In the genomic region with DNA sequence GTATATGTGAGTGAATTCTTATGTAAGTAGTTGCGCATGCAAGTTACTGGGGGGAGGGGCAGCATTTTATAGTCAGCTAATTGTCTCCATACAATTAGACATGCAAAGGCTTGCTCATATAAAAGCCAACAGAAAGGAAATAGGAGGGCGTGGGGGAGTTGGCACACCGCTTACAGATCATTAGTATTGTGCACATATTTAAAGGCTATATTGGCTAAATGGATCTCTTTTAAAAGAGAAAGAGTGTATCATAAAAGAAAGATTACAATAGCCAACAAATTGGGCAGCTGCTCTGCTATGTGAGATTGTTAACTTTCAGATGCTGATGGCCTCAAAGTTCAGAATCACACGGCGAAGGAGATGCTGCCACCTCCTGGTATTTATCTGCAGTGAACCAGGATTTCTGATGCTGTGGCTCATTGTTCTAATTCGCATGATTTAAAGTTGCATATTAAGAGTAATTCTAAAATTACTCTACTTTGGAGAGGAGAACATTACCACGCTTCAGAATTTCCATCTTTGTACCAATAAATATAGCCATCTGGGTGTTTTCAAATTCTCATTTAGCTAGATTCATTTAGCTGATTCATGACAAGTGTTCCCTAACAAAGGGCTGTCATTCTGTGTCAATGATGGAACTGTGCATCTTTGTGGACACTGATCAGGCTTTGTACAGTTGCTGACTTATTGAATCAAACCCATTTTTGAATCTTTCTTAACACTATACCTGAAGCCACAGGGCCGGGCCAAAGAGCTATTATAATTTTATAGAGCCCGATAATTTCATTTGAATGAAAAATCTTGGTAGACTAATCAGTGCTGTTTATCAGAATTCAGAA, we compare ENCODE assay signal across 8 mouse cellular contexts.
A peak's percentile ranks its signal among the peaks of the same experiment; 100 is the strongest.
DNase-seq lines count a peak whose midpoint lies in the region; ATAC-seq and TF ChIP-seq lines count a peak whose summit lies in the region.

No protein-coding gene starts in this region.

- intact Hi-C loops in heart, adult 2 months (cut with DNase I) = loop anchor here (1.0 to 5.0 kb wide), 3 partner anchors 157 to 652 kb away; partner anchors contain the start of gene Pdzrn3

- no peaks in the 10 kb centered on the region for H3K79me3 ChIP-seq in C2C12 (ENCODE audit: low read depth)

- H3K4me1 ChIP-seq in heart, adult 2 months (ENCODE audit: control insufficient read depth, insufficient read depth, low read length) = no peaks in the 10 kb centered on the region
- H3K4me1 ChIP-seq in heart, embryonic 12.5 days (replicated peaks) = 0 out of 2 replicates have a peak, but pooled peaks cover 3% of the 10 kb centered on the region
- peaks cover 1% of the 10 kb centered on the region; the same call in 1 of the 2 replicates for H3K4me1 ChIP-seq in cortical plate, adult 2 months (ENCODE audit: control insufficient read depth, insufficient read depth, low read length)
- H3K4me1 ChIP-seq in hindbrain, embryonic 16.5 days (ENCODE audit: control insufficient read depth, insufficient read depth, low read depth, low read length) = 0 out of 2 replicates have a peak, but pooled peaks cover 2% of the 10 kb centered on the region
- no peaks in the 10 kb centered on the region for H3K4me1 ChIP-seq in lung, postnatal 0 days (ENCODE audit: insufficient read depth, low read depth, low read length)
- H3K4me1 ChIP-seq in stomach, postnatal 0 days (replicated peaks; ENCODE audit: control insufficient read depth, insufficient read depth) = no peaks in the 10 kb centered on the region

- H3ac ChIP-seq in C2C12 (ENCODE audit: control insufficient read depth, insufficient read length, low read depth) = no peak overlapping the region

- no peaks in the 10 kb centered on the region for H3K36me3 ChIP-seq in heart, adult 2 months (ENCODE audit: control insufficient read depth, insufficient read depth, low read length)
- H3K36me3 ChIP-seq in heart, embryonic 12.5 days = no peaks in the 10 kb centered on the region
- H3K36me3 ChIP-seq in C2C12 (ENCODE audit: control insufficient read depth, insufficient read depth) = no peaks in the 10 kb centered on the region
- no peaks in the 10 kb centered on the region for H3K36me3 ChIP-seq in hindbrain, embryonic 16.5 days (ENCODE audit: control insufficient read depth, insufficient read depth, low read length)
- no peaks in the 10 kb centered on the region for H3K36me3 ChIP-seq in lung, postnatal 0 days (ENCODE audit: insufficient read depth, low read length)
- no peaks in the 10 kb centered on the region for H3K36me3 ChIP-seq in stomach, postnatal 0 days (ENCODE audit: control insufficient read depth, insufficient read depth, low read length)

- no peak for TF ChIP-seq EP300 in heart, adult 2 months (IDR thresholded peaks at IDR 0.05; ENCODE audit: insufficient read depth, low read depth, low read length)
- no peak for TF ChIP-seq EP300 in lung, postnatal 0 days (IDR thresholded peaks at IDR 0.05)
- no peak for TF ChIP-seq EP300 in stomach, postnatal 0 days (optimal IDR thresholded peaks at IDR 0.05)

- H3K27ac ChIP-seq in heart, adult 2 months = no peak overlapping the region
- H3K27ac ChIP-seq in heart, embryonic 12.5 days (ENCODE audit: poor library complexity, severe bottlenecking) = no peak overlapping the region
- H3K27ac ChIP-seq in cortical plate, adult 2 months (ENCODE audit: insufficient read depth, low read length) = no peak overlapping the region
- H3K27ac ChIP-seq in hindbrain, embryonic 16.5 days (ENCODE audit: low read depth, low read length) = no peak overlapping the region
- H3K27ac ChIP-seq in lung, postnatal 0 days (ENCODE audit: low read length) = no peak overlapping the region
- no peak overlapping the region for H3K27ac ChIP-seq in stomach, postnatal 0 days (replicated peaks)

- H3K9ac ChIP-seq in heart, adult 2 months (ENCODE audit: low read depth, low read length) = no peak overlapping the region
- H3K9ac ChIP-seq in heart, embryonic 12.5 days = no peak overlapping the region
- no peak overlapping the region for H3K9ac ChIP-seq in hindbrain, embryonic 16.5 days (ENCODE audit: low read depth, low read length)
- no peak overlapping the region for H3K9ac ChIP-seq in lung, postnatal 0 days (replicated peaks; ENCODE audit: low read depth)
- no peak overlapping the region for H3K9ac ChIP-seq in stomach, postnatal 0 days (ENCODE audit: low read length)

- no peaks in the 10 kb centered on the region for H3K79me2 ChIP-seq in heart, adult 2 months (replicated peaks; ENCODE audit: control insufficient read depth, insufficient read depth, low read length)
- no peaks in the 10 kb centered on the region for H3K79me2 ChIP-seq in C2C12 (ENCODE audit: control insufficient read depth, insufficient read depth)

- no peaks in the 10 kb centered on the region for H3K9me3 ChIP-seq in heart, embryonic 12.5 days (replicated peaks)
- H3K9me3 ChIP-seq in hindbrain, embryonic 16.5 days (ENCODE audit: control insufficient read depth, low read length) = no peaks in the 10 kb centered on the region
- H3K9me3 ChIP-seq in lung, postnatal 0 days (ENCODE audit: low read length) = no peaks in the 10 kb centered on the region
- H3K9me3 ChIP-seq in stomach, postnatal 0 days (ENCODE audit: control insufficient read depth, low read length) = no peaks in the 10 kb centered on the region

- no peak overlapping the region for H3K4me3 ChIP-seq in heart, adult 2 months
- H3K4me3 ChIP-seq in heart, embryonic 12.5 days = no peak overlapping the region
- no peak overlapping the region for H3K4me3 ChIP-seq in C2C12 (ENCODE audit: insufficient read depth, poor library complexity, severe bottlenecking)
- no peak overlapping the region for H3K4me3 ChIP-seq in cortical plate, adult 2 months (ENCODE audit: insufficient read depth, low read length)
- no peak overlapping the region for H3K4me3 ChIP-seq in hindbrain, embryonic 16.5 days (ENCODE audit: low read length)
- H3K4me3 ChIP-seq in lung, postnatal 0 days (ENCODE audit: low read depth, low read length) = no peak overlapping the region
- no peak overlapping the region for H3K4me3 ChIP-seq in stomach, postnatal 0 days (ENCODE audit: low read depth, low read length)

- H3K4me2 ChIP-seq in heart, embryonic 12.5 days = no peak overlapping the region
- no peak overlapping the region for H3K4me2 ChIP-seq in hindbrain, embryonic 16.5 days (ENCODE audit: low read length)
- no peak overlapping the region for H3K4me2 ChIP-seq in lung, postnatal 0 days (replicated peaks; ENCODE audit: low read depth, low read length)
- no peak overlapping the region for H3K4me2 ChIP-seq in stomach, postnatal 0 days (replicated peaks; ENCODE audit: low read depth)

- no peak for DNase-seq in heart, adult 2 months
- DNase-seq in lung, postnatal 0 days (ENCODE audit: low spot score) = peak; percentile 72
- DNase-seq in stomach, postnatal 0 days (ENCODE audit: low spot score) = no peak

- TF ChIP-seq POLR2A in heart, adult 2 months (IDR thresholded peaks at IDR 0.05; ENCODE audit: insufficient read depth, low read depth, low read length) = no peak
- TF ChIP-seq POLR2A in cortical plate, adult 2 months (IDR thresholded peaks at IDR 0.05; ENCODE audit: extremely low read depth, insufficient read depth, low read length) = no peak

- ATAC-seq in heart, embryonic 12.5 days (ENCODE audit: insufficient number of reproducible peaks, low FRiP score) = no peak
- peak; percentile 61; the same call in 1 of the 2 replicates for ATAC-seq in hindbrain, embryonic 16.5 days
- ATAC-seq in lung, postnatal 0 days = peak; percentile 41; the same call in 1 of the 2 replicates
- no peak for ATAC-seq in stomach, postnatal 0 days (ENCODE audit: low FRiP score, low TSS enrichment)
- no peak for ATAC-seq in megakaryocyte, adult 5-6 weeks (ENCODE audit: poor library complexity, severe bottlenecking)

- 43% methylated on average over 9 of the region's 9 CpGs for WGBS in heart, adult 2 months
- WGBS in heart, embryonic 12.5 days = 53% methylated on average over 9 of the region's 9 CpGs
- 37% methylated on average over 9 of the region's 9 CpGs for WGBS in hindbrain, embryonic 16.5 days
- 47% methylated on average over 9 of the region's 9 CpGs for WGBS in lung, postnatal 0 days
- 48% methylated on average over 9 of the region's 9 CpGs for WGBS in stomach, postnatal 0 days

- H3K27me3 ChIP-seq in heart, adult 2 months (ENCODE audit: control insufficient read depth, insufficient read depth, low read length) = no peaks in the 10 kb centered on the region
- H3K27me3 ChIP-seq in heart, embryonic 12.5 days (replicated peaks) = no peaks in the 10 kb centered on the region
- peaks cover 3% of the 10 kb centered on the region for H3K27me3 ChIP-seq in C2C12 (ENCODE audit: control insufficient read depth, insufficient read depth, insufficient read length)
- H3K27me3 ChIP-seq in hindbrain, embryonic 16.5 days (replicated peaks; ENCODE audit: control insufficient read depth, insufficient read depth, low read length) = no peaks in the 10 kb centered on the region
- H3K27me3 ChIP-seq in lung, postnatal 0 days (replicated peaks; ENCODE audit: insufficient read depth, low read length) = no peaks in the 10 kb centered on the region
- no peaks in the 10 kb centered on the region for H3K27me3 ChIP-seq in stomach, postnatal 0 days (ENCODE audit: control insufficient read depth, insufficient read depth, low read length)

- peak; percentile 86 for TF ChIP-seq CTCF in heart, adult 2 months (IDR thresholded peaks at IDR 0.05)
- TF ChIP-seq CTCF in C2C12 (IDR thresholded peaks at IDR 0.05; ENCODE audit: control insufficient read depth, insufficient read depth, insufficient read length) = peak; percentile 30
- peak; percentile 91 for TF ChIP-seq CTCF in cortical plate, adult 2 months (IDR thresholded peaks at IDR 0.05; ENCODE audit: extremely low read depth, insufficient read depth, low read length)
- peak; percentile 89 for TF ChIP-seq CTCF in lung, postnatal 0 days (IDR thresholded peaks at IDR 0.05)
- TF ChIP-seq CTCF in stomach, postnatal 0 days (IDR thresholded peaks at IDR 0.05; ENCODE audit: low read depth) = peak; percentile 93

TF ChIP-seq in C2C12, 6 proteins besides CTCF, POLR2A, EP300 and RAD21:
- TF ChIP-seq MYOD1 (IDR thresholded peaks at IDR 0.05; ENCODE audit: control insufficient read depth, insufficient read length, low read depth) (no peak), MAX (IDR thresholded peaks at IDR 0.05) (no peak), CEBPB (IDR thresholded peaks at IDR 0.05; ENCODE audit: low read depth) (no peak), USF1 (IDR thresholded peaks at IDR 0.05; ENCODE audit: low read depth) (no peak), MYOG (IDR thresholded peaks at IDR 0.05; ENCODE audit: control insufficient read depth, extremely low read depth, insufficient read length) (no peak), FOSL1 (IDR thresholded peaks at IDR 0.05; ENCODE audit: insufficient read depth, low read length, poor library complexity, severe bottlenecking) (no peak)

Comparison
In these comparisons a context has a peak if more than half of its experiments do, and no peak if none do; other contexts are left out.
1. CTCF ChIP-seq: peak in every context shown above with its lines; median percentile 93 in stomach, postnatal 0 days; 91 in cortical plate, adult 2 months; 89 in lung, postnatal 0 days; 86 in heart, adult 2 months; 30 in C2C12.
2. ATAC-seq: peak in hindbrain, embryonic 16.5 days (single experiment) and lung, postnatal 0 days (single experiment); none in heart, embryonic 12.5 days (single experiment), stomach, postnatal 0 days (single experiment) and megakaryocyte, adult 5-6 weeks (single experiment).